8 mouse cellular contexts compared by ENCODE assay signal in genomic region chr13:48227712-48228111, GRCm38 (mm10). TPM values are rescaled to one million over a fixed set of nuclear protein-coding genes. Genes with fewer than 3 reads are reported as not detected.
DNase-seq lines count a peak whose midpoint lies in the region; ATAC-seq lines count a peak whose summit lies in the region.

No protein-coding gene starts in this region.

- ATAC-seq in embryonic facial prominence, embryonic 15.5 days (ENCODE audit: insufficient number of reproducible peaks, low FRiP score, low TSS enrichment, low read depth) = peak; percentile 99
- ATAC-seq in midbrain, embryonic 11.5 days (ENCODE audit: low FRiP score) = peak; percentile 98
- no peak for ATAC-seq in erythroid progenitor cell, adult 5-6 weeks (replicated peaks; ENCODE audit: low FRiP score, poor library complexity, severe bottlenecking)

- under 1% methylated on average over 37 of the region's 38 CpGs for WGBS in embryonic facial prominence, embryonic 15.5 days
- WGBS in limb, embryonic 10.5 days = 0% methylated on average over 37 of the region's 38 CpGs
- WGBS in midbrain, embryonic 11.5 days = 0% methylated on average over 34 of the region's 38 CpGs

- peak overlapping the region; percentile 88 for H3K27ac ChIP-seq in embryonic facial prominence, embryonic 15.5 days (replicated peaks)
- peak overlapping the region; percentile 95 for H3K27ac ChIP-seq in limb, embryonic 10.5 days
- peak overlapping the region; percentile 81 for H3K27ac ChIP-seq in midbrain, embryonic 11.5 days (ENCODE audit: low read depth, low read length)

- H3K4me1 ChIP-seq in embryonic facial prominence, embryonic 15.5 days = peaks cover 31% of the 10 kb centered on the region
- H3K4me1 ChIP-seq in limb, embryonic 10.5 days = peaks cover 23% of the 10 kb centered on the region
- peaks cover 10% of the 10 kb centered on the region for H3K4me1 ChIP-seq in midbrain, embryonic 11.5 days (ENCODE audit: control insufficient read depth, insufficient read depth, low read length)

- H3K27me3 ChIP-seq in embryonic facial prominence, embryonic 15.5 days = no peaks in the 10 kb centered on the region
- no peaks in the 10 kb centered on the region for H3K27me3 ChIP-seq in limb, embryonic 10.5 days (ENCODE audit: low read depth, poor library complexity, severe bottlenecking)
- H3K27me3 ChIP-seq in midbrain, embryonic 11.5 days (ENCODE audit: control insufficient read depth, insufficient read depth, low read length) = no peaks in the 10 kb centered on the region

- no peaks in the 10 kb centered on the region for H3K36me3 ChIP-seq in embryonic facial prominence, embryonic 15.5 days
- no peaks in the 10 kb centered on the region for H3K36me3 ChIP-seq in limb, embryonic 10.5 days
- H3K36me3 ChIP-seq in midbrain, embryonic 11.5 days (ENCODE audit: control insufficient read depth, insufficient read depth, low read length) = no peaks in the 10 kb centered on the region

- 0 out of 2 replicates have a peak overlapping the region, but pooled peaks have one; percentile 19 for H3K9ac ChIP-seq in embryonic facial prominence, embryonic 15.5 days
- peak overlapping the region; percentile 47 for H3K9ac ChIP-seq in midbrain, embryonic 11.5 days (ENCODE audit: low read length)

- H3K4me2 ChIP-seq in embryonic facial prominence, embryonic 15.5 days (replicated peaks) = peak overlapping the region; percentile 60
- peak overlapping the region; percentile 43 for H3K4me2 ChIP-seq in midbrain, embryonic 11.5 days

- peak overlapping the region; percentile 42 for H3K4me3 ChIP-seq in embryonic facial prominence, embryonic 15.5 days (replicated peaks)
- peak overlapping the region; percentile 49 for H3K4me3 ChIP-seq in limb, embryonic 10.5 days
- H3K4me3 ChIP-seq in midbrain, embryonic 11.5 days (ENCODE audit: low read depth, low read length) = peak overlapping the region; percentile 19

- no peaks in the 10 kb centered on the region for H3K9me3 ChIP-seq in embryonic facial prominence, embryonic 15.5 days (replicated peaks)
- no peaks in the 10 kb centered on the region for H3K9me3 ChIP-seq in limb, embryonic 10.5 days (replicated peaks)
- no peaks in the 10 kb centered on the region for H3K9me3 ChIP-seq in midbrain, embryonic 11.5 days (ENCODE audit: control insufficient read depth, low read length)

- peak; percentile 83 for DNase-seq in brain, embryonic 18.5 days (ENCODE audit: low read depth, low spot score)
- peak; percentile 94 to 96 for DNase-seq in heart, adult 9 months (ENCODE audit: low spot score in 2 of 2)
- peak; percentile 94 to 96 for DNase-seq in kidney, adult 8-10 months
- peak; percentile 98 for DNase-seq in limb, embryonic 10.5 days (ENCODE audit: low spot score)
- peak; percentile 99 for DNase-seq in midbrain, embryonic 11.5 days (ENCODE audit: low spot score, missing footprints)
- DNase-seq in spleen, postnatal 14 days (ENCODE audit: low spot score in 2 of 2) = peak; percentile 10 to 19

RNA-seq across cellular contexts. Expression of gene Id4, which starts 33.3 kb away (rescaled TPM):
- polyA plus RNA-seq in embryonic facial prominence, embryonic 15.5 days (2015; fragmentation: Nextera tagmentation; extraction: Ambion mirVana) = 18.8 and 20.3 TPM in 2 replicates
- polyA plus RNA-seq in limb, embryonic 10.5 days (2016; fragmentation: Nextera tagmentation; extraction: Ambion mirVana) = 1.3 and 2.9 TPM in 2 replicates
- 56.4 and 61.4 TPM in 2 replicates for polyA plus RNA-seq in midbrain, embryonic 11.5 days (2014; fragmentation: Nextera tagmentation; extraction: Ambion mirVana)
- 0.72 and 1.7 TPM in 2 replicates for total RNA-seq in erythroid progenitor cell, adult 5-6 weeks (2015; ENCODE audit: low replicate concordance)
- not detected in 2 replicates for total RNA-seq in erythroid progenitor cell, adult 5-6 weeks (2017; ENCODE audit: low replicate concordance)

Comparison
In these comparisons a context has a peak if more than half of its experiments do, and no peak if none do; other contexts are left out.
1. DNase-seq: peak in every context shown above with its lines; median percentile 99 in midbrain, embryonic 11.5 days; 98 in limb, embryonic 10.5 days; 95 in heart, adult 9 months; 95 in kidney, adult 8-10 months; 83 in brain, embryonic 18.5 days; 14 in spleen, postnatal 14 days.